Mouse (Mus musculus) hindbrain, embryonic 16.5 days (tissue): ENCODE results near the gene Shroom3. TPM values are rescaled to one million over a fixed set of nuclear protein-coding genes. Genes with fewer than 3 reads are reported as not detected.
"Not testable (repeated sequence)": the region's sequence is repeated elsewhere in the genome, so short reads cannot be mapped to it uniquely, and the experiment has no call there.

Experiments used
- ATAC-seq: fragments of 200-750 bp; cut with Nextera tagmentation; 2 replicates; pipeline ENCODE4 v1.8.0; 2017; ENCODE audit warnings: moderate TSS enrichment, moderate library complexity
- H3K27ac ChIP-seq: fragments of 300-500 bp; sonication (generic); 2 replicates; pipeline ENCODE4 v1.5.1; 2014; ENCODE audit warnings: low read depth, mild to moderate bottlenecking, control low read depth, low read length, moderate library complexity
- H3K27me3 ChIP-seq: fragments of 300-500 bp; sonication (generic); replicated peaks from 2 replicates; pipeline ENCODE4 v1.6.1; 2014; ENCODE audit warnings: low read length; ENCODE audit not compliant: control insufficient read depth, insufficient read depth
- H3K36me3 ChIP-seq: fragments of 300-500 bp; sonication (generic); 2 replicates; pipeline ENCODE4 v1.6.1; 2014; ENCODE audit warnings: mild to moderate bottlenecking, low read length, moderate library complexity, mixed read lengths; ENCODE audit not compliant: control insufficient read depth, insufficient read depth
- H3K4me1 ChIP-seq: fragments of 300-500 bp; sonication (generic); 2 replicates; pipeline ENCODE4 v1.6.1; 2014; ENCODE audit warnings: low read depth, low read length; ENCODE audit not compliant: control insufficient read depth, insufficient read depth
- H3K4me2 ChIP-seq: fragments of 300-500 bp; sonication (generic); 2 replicates; pipeline ENCODE4 v1.6.1; 2014; ENCODE audit warnings: mild to moderate bottlenecking, low read length, control low read depth, moderate library complexity
- H3K4me3 ChIP-seq: fragments of 300-500 bp; sonication (generic); 2 replicates; pipeline ENCODE4 v1.5.1; 2014; ENCODE audit warnings: mild to moderate bottlenecking, low read length, control low read depth, moderate library complexity
- H3K9ac ChIP-seq: fragments of 300-500 bp; sonication (generic); 2 replicates; pipeline ENCODE4 v1.6.1; 2014; ENCODE audit warnings: low read depth, mild to moderate bottlenecking, control low read depth, low read length, moderate library complexity
- H3K9me3 ChIP-seq: fragments of 300-500 bp; sonication (generic); 2 replicates; pipeline ENCODE4 v1.6.1; 2014; ENCODE audit warnings: mild to moderate bottlenecking, low read length, moderate library complexity; ENCODE audit not compliant: control insufficient read depth
- WGBS: fragments of 180-500 bp; shearing (Covaris S2); extraction: QIAGEN DNeasy Blood & Tissue Kit; methylation state at CpG from one replicate; pipeline ENCODE4 v1.1.7; 2014; 5-methylcytosine and 5-hydroxymethylcytosine counted together
- polyA plus RNA-seq: library from polyadenylated mRNA; unstranded; fragments of >200 nt; fragmentation: Nextera tagmentation; extraction: Ambion mirVana; gene quantifications from 2 replicates; pipeline ENCODE4 v1.2.1, GENCODE M21; 2015

Gene Shroom3
- polyA plus RNA-seq, 1 experiment from 2014 or later: 1.4 TPM

DNA sequence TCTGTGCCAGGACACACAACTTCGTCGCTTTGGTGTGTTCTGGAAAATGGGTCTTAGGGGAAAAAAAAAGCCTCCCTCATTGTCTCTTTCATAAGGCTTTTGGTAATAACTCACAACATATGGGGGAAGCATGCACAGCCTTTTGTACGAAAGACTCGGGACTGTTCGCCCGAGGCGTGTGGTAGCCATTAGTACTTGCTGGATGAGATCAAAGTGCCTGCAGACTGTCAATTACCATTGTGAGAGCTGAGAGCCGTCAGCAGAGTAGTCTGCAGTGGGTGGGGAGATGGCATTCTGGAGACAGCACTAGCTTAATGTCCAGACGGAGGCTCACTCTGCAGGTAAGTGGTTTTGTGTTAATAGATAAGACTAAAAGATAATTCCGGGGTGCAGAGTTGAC lies 232.2 kb downstream of the Shroom3 start:
- no peaks in the 10 kb centered on the region for H3K9me3 ChIP-seq
- H3K4me2 ChIP-seq: no peak overlapping the region
- H3K27me3 ChIP-seq: no peaks in the 10 kb centered on the region
- no peak overlapping the region for H3K27ac ChIP-seq
- WGBS: 33% methylated on average over 10 of the region's 10 CpGs
- no peaks in the 10 kb centered on the region for H3K36me3 ChIP-seq
- H3K4me1 ChIP-seq: no peaks in the 10 kb centered on the region
- no peak overlapping the region for H3K9ac ChIP-seq
- no peak for ATAC-seq
- no peak overlapping the region for H3K4me3 ChIP-seq

DNA sequence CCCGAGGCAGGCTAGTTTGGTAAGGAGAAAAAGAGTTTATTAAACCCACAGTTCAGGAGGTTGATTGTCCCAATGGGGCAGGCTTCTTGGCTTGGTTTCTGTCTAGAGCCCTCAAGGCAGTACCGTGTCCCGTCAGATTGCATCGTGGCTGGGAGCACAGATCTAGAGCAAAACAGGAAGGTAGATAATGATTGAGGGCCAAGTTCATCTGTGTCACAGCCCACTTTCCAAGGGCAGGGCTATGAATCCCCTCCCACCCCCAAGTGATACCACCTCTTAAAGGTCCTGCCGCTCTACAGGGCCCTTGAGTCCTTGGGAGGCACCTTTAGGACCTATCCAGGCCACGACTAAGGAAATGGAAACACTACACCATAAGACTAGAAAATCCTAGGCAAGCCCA lies 234.5 kb downstream of the Shroom3 start:
- H3K4me3 ChIP-seq: no peak overlapping the region
- no peak overlapping the region for H3K4me2 ChIP-seq
- no peaks in the 10 kb centered on the region for H3K36me3 ChIP-seq
- WGBS: 88% methylated on average over 6 of the region's 6 CpGs
- no peak overlapping the region for H3K9ac ChIP-seq
- no peak for ATAC-seq
- no peaks in the 10 kb centered on the region for H3K4me1 ChIP-seq
- H3K9me3 ChIP-seq: no peaks in the 10 kb centered on the region
- H3K27me3 ChIP-seq: no peaks in the 10 kb centered on the region
- H3K27ac ChIP-seq: no peak overlapping the region

DNA sequence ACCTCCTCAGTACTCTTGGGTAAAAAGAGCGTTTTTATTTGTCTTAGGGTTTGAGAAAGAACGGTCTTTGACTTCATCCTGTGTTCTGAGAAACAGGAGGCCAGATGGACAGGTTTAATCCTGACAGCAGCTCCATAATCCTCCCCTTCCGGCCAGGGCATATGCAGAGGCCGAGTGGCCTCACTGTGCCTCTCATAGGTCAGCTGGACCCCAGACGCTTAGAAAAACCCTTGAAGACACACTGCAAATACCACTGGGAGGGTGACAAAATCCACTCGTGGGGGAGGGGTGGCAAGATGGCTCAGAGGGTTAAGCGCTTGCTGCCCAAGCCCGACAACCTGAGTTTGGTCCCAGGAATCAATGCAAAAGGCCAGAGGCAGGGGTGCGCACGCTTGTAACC lies 234.9 kb downstream of the Shroom3 start:
- WGBS: 48% methylated on average over 10 of the region's 10 CpGs
- Histone ChIP-seq H3K27me3 (no peaks in the 10 kb centered on the region), H3K9me3 (no peaks in the 10 kb centered on the region), H3K4me1 (no peaks in the 10 kb centered on the region), H3K9ac (no peak overlapping the region), H3K36me3 (no peaks in the 10 kb centered on the region), H3K27ac (no peak overlapping the region), H3K4me2 (no peak overlapping the region), H3K4me3 (no peak overlapping the region)
- ATAC-seq: no peak

DNA sequence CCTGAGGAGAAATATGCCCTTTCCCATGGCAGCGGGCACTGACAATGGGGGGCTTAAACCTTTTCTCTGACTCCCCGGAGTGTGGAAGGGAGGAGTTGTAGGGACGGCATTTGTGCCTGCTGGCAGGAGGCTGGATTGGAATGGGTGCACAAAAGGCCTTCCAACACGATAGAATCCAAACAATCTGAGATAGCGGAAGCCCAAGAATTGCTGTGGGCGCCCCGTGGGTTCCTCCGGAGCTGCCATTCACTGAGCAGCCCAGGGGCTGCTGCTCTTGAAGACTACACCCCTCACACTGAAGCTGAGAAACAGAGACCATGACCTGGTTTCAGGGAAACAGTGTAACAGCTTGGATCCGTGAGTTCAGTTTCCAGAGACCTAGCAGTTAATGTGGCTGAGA lies 235.6 kb downstream of the Shroom3 start:
- no peak overlapping the region for H3K27ac ChIP-seq
- WGBS: 22% methylated on average over 9 of the region's 9 CpGs
- H3K9me3 ChIP-seq: no peaks in the 10 kb centered on the region
- H3K36me3 ChIP-seq: no peaks in the 10 kb centered on the region
- no peaks in the 10 kb centered on the region for H3K4me1 ChIP-seq
- no peak overlapping the region for H3K4me3 ChIP-seq
- no peak overlapping the region for H3K9ac ChIP-seq
- no peaks in the 10 kb centered on the region for H3K27me3 ChIP-seq
- no peak overlapping the region for H3K4me2 ChIP-seq
- 0 out of 2 replicates have a peak, but pooled peaks have one; percentile 53 for ATAC-seq

DNA sequence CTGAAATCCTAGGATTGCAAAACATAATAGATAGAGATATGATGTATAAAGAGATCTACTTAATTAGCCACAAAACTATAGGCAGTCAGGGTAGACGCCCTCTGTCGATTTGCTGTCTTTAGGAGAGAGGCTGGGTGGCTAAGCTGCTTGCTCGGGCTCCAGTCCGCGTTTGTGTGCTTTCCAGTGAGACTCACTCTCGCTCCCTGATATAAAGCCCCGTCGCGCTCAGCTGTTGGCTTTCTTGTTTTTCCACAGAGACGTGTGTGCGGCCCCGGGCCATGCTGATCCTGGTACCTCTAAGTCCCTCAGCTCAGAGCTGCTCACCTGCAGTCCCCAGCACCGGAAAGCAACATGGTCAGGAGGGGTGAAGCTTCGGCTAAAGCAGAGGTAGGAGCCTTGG lies 236.2 kb downstream of the Shroom3 start:
- Histone ChIP-seq H3K4me3 (no peak overlapping the region), H3K27ac (no peak overlapping the region), H3K4me1 (no peaks in the 10 kb centered on the region), H3K9ac (no peak overlapping the region), H3K4me2 (no peak overlapping the region), H3K27me3 (no peaks in the 10 kb centered on the region), H3K36me3 (no peaks in the 10 kb centered on the region), H3K9me3 (no peaks in the 10 kb centered on the region)
- 65% methylated on average over 14 of the region's 14 CpGs for WGBS
- ATAC-seq: 0 out of 2 replicates have a peak, but pooled peaks have one; percentile 9

DNA sequence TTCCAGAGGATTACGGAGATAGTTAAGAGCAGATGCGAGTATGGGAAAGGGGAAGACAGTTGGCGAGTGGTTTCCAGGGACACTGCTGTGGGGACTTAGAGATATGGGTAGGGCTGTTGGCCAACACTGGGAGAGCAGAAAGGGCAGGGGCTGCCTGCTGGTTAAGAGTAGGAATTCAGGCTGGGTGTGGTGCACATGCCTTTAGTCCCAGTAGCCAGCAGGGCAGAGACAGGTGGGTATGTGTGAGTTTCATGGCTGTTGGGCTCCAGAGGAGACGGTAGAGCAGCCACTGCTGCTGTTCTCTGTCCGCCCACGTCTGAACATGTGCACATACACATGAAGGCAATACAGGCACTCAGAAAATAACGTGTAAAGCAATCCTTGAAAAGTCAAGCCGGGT lies 237.7 kb downstream of the Shroom3 start:
- Histone ChIP-seq H3K9ac (no peak overlapping the region), H3K4me2 (no peak overlapping the region), H3K9me3 (no peaks in the 10 kb centered on the region), H3K4me1 (peaks cover 7% of the 10 kb centered on the region; the same call in 1 of the 2 replicates), H3K36me3 (no peaks in the 10 kb centered on the region), H3K27ac (no peak overlapping the region), H3K4me3 (no peak overlapping the region), H3K27me3 (no peaks in the 10 kb centered on the region)
- ATAC-seq: no peak
- 93% methylated on average over 8 of the region's 8 CpGs for WGBS

DNA sequence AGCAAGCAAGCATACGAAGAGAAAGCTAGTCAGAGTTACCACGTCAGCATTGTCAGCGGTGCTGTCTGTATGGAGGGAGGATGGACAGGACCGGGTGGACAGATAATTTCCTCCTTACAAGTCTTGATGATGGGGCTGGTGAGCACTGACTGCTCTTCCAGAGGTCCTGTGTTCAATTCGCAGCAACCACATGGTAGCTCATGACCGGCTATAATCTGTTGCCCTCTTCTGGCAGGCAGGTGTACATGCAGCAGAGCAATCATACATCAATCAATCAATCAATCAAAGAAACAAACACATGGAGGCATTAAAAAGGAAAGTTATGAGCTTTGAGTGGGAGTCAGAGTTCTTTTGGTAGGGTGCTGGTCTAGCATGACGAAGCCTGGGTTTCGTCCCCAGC lies 238.5 kb downstream of the Shroom3 start:
- H3K9ac ChIP-seq: no peak overlapping the region
- WGBS: 80% methylated on average over 8 of the region's 8 CpGs
- H3K9me3 ChIP-seq: no peaks in the 10 kb centered on the region
- H3K4me1 ChIP-seq: peaks cover 7% of the 10 kb centered on the region; the same call in 1 of the 2 replicates
- H3K4me2 ChIP-seq: no peak overlapping the region
- no peak for ATAC-seq
- no peaks in the 10 kb centered on the region for H3K27me3 ChIP-seq
- H3K4me3 ChIP-seq: no peak overlapping the region
- no peak overlapping the region for H3K27ac ChIP-seq
- H3K36me3 ChIP-seq: no peaks in the 10 kb centered on the region

DNA sequence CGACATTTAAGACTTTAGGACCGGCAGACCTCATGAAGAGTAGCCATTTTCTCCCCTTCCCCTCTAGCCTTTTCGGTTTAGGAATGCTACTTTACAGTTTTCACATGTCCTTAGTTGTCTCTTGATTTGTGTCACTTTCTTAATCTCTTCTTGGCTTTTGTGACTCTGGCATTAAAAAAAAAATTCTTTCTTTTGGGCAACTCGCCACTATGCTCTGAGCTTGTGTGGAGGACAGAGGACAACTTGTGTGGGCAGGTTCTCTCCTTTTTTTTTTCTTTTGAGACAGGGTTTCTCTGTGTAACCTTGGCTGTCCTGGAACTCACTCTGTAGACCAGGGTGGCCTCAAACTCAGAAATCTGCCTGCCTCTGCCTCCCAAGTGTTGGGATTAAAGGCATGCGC lies 239.7 kb downstream of the Shroom3 start:
- ATAC-seq, H3K9me3 ChIP-seq, H3K4me3 ChIP-seq, H3K4me1 ChIP-seq, H3K4me2 ChIP-seq, H3K27me3 ChIP-seq, H3K9ac ChIP-seq, H3K27ac ChIP-seq, H3K36me3 ChIP-seq: not testable (repeated sequence)
- 93% methylated on average over 5 of the region's 5 CpGs for WGBS

DNA sequence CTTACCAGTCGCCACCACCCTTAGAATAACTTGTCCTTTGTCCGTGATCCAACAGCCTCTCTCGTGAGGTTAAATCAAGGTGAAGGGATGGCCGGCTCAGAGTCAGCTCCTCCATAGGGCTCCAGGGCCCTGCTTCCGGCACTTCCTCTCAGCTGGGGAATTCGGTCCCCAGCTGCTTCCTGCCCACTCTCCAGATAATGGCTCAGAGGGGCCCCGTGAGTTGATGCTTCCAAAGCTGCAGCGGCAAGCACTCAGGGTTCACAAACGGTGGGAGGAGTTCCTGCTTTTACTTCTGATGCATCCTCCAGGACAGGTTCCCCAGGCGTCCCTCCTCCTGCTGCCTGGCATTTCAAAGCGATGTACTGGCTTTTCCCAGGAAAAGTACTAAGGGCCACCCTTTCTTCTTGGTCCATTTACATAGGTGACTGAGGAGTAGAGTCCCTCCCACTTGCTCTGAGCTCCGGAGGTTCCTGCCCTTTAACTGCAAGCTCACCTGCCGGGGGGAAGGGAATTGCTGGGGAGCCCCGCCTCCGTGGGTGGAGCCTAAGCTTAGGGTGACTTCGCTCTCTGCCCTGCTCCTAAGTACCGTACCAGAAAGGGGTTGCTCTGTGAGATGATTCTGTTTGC lies 241.7 kb downstream of the Shroom3 start:
- 0 out of 2 replicates have a peak overlapping the region, but pooled peaks have one; percentile 5 for H3K9ac ChIP-seq
- peak; percentile 41 for ATAC-seq
- 9% methylated on average over 17 of the region's 17 CpGs for WGBS
- peaks cover 7% of the 10 kb centered on the region; the same call in 1 of the 2 replicates for H3K4me1 ChIP-seq
- H3K27ac ChIP-seq: no peak overlapping the region
- peak overlapping the region; percentile 37 for H3K4me2 ChIP-seq
- H3K36me3 ChIP-seq: no peaks in the 10 kb centered on the region
- H3K9me3 ChIP-seq: no peaks in the 10 kb centered on the region
- no peaks in the 10 kb centered on the region for H3K27me3 ChIP-seq
- peak overlapping the region; percentile 6 for H3K4me3 ChIP-seq
